Mouse (Mus musculus) bone marrow, adult 2 months (tissue): Measurements from ENCODE around the gene Krt83.

ENCODE experiments used
- CTCF ChIP-seq: fragments of 200-500 bp; IDR thresholded peaks from 2 replicates; pipeline ENCODE4 v1.5.1; 2011; ENCODE audit warnings: low read length, control low read depth; ENCODE audit not compliant: control insufficient read depth, insufficient read depth
- POLR2A ChIP-seq: fragments of 200-500 bp; IDR thresholded peaks from 2 replicates; pipeline ENCODE4 v1.6.1; 2011; ENCODE audit warnings: low read depth, mild to moderate bottlenecking, control low read depth, low read length, borderline replicate concordance; ENCODE audit not compliant: control insufficient read depth

- TF ChIP-seq CTCF (no peak), POLR2A (no peak)
Measured at GRCm38 (mm10) chr15:101495266-101495665, 4.0 kb upstream of the Krt83 start.
